Mouse (Mus musculus) gastrocnemius, postnatal 14 days (tissue): Measurements from ENCODE around the gene Ift122. TPM values are rescaled to one million over a fixed set of nuclear protein-coding genes. Genes with fewer than 3 reads are reported as not detected.

ENCODE experiments used
- DNase-seq: peaks from one replicate; pipeline ENCODE4 v3.0.0; 2021; ENCODE audit warnings: mixed read lengths
- intact Hi-C: fragments of 180-260 bp; cut with DNase I; formaldehyde crosslinking; loops from one replicate; pipeline ENCODE4 v1.15.1; 2025; ENCODE audit warnings: low total_unique reads
- total RNA-seq, 2 experiments: library from RNA; stranded (reverse); gene quantifications; 2 replicates each; pipeline ENCODE4 v1.2.3; 2021

Ift122 gene
- total RNA-seq, 2 experiments from 2014 or later: 11.0 to 19.0 TPM

- intact Hi-C loops: no loop called here
- DNase-seq: no peak
These were observed 61.4 kb downstream of the Ift122 start for GRCm38 (mm10) chr6:115914511-115915202.

- no peak for DNase-seq
- intact Hi-C loops: no loop called here
These were observed 62.6 kb downstream of the Ift122 start for GRCm38 (mm10) chr6:115915601-115916445.

GRCm38 (mm10) chr6:115916611-115917010 lies 63.3 kb downstream of the Ift122 start:
- no peak for DNase-seq
- intact Hi-C loops: no loop called here

GRCm38 (mm10) chr6:115918615-115919014 lies 65.3 kb downstream of the Ift122 start:
- no peak for DNase-seq

GRCm38 (mm10) chr6:115919876-115920275 lies 66.6 kb downstream of the Ift122 start:
- DNase-seq: no peak
- intact Hi-C loops: no loop called here

More at GRCm38 (mm10) chr6:115918615-115919014, 65.3 kb downstream of the Ift122 start:
- intact Hi-C loops: no loop called here

GRCm38 (mm10) chr6:115924829-115925228 lies 71.6 kb downstream of the Ift122 start:
- intact Hi-C loops: no loop called here
- DNase-seq: no peak

- intact Hi-C loops: no loop called here
- no peak for DNase-seq
These were observed 73.1 kb downstream of the Ift122 start for GRCm38 (mm10) chr6:115926416-115926815.

GRCm38 (mm10) chr6:115927292-115928242 lies 74.3 kb downstream of the Ift122 start:
- intact Hi-C loops: no loop called here
- DNase-seq: no peak

GRCm38 (mm10) chr6:115930018-115930417 lies 76.7 kb downstream of the Ift122 start:
- no peak for DNase-seq
- intact Hi-C loops: no loop called here

GRCm38 (mm10) chr6:115931639-115932038 lies 78.4 kb downstream of the Ift122 start, which contains the start of gene Rho:
Gene Rho, plus strand, starts transcription at chr6:115931748.
- no peak for DNase-seq
- intact Hi-C loops: no loop called here

GRCm38 (mm10) chr6:115932391-115932790 lies 79.1 kb downstream of the Ift122 start:
- intact Hi-C loops: no loop called here
- no peak for DNase-seq

GRCm38 (mm10) chr6:115935544-115935943 lies 82.3 kb downstream of the Ift122 start:
- no peak for DNase-seq
- intact Hi-C loops: no loop called here

- no peak for DNase-seq
- intact Hi-C loops: no loop called here
These were observed 84.7 kb downstream of the Ift122 start for GRCm38 (mm10) chr6:115938011-115938410.

GRCm38 (mm10) chr6:115938798-115939197 lies 85.5 kb downstream of the Ift122 start:
- no peak for DNase-seq
- intact Hi-C loops: no loop called here

GRCm38 (mm10) chr6:115940603-115941002 lies 87.3 kb downstream of the Ift122 start:
- intact Hi-C loops: no loop called here
- no peak for DNase-seq

- DNase-seq: no peak
- intact Hi-C loops: no loop called here
These were observed 87.9 kb downstream of the Ift122 start for GRCm38 (mm10) chr6:115941128-115941527.

- intact Hi-C loops: no loop called here
- DNase-seq: no peak
These were observed 90.5 kb downstream of the Ift122 start for GRCm38 (mm10) chr6:115943498-115944427.

GRCm38 (mm10) chr6:115944638-115945037 lies 91.4 kb downstream of the Ift122 start, which contains the start of gene H1foo:
Gene H1foo, plus strand, starts transcription at chr6:115944938.
- intact Hi-C loops: no loop called here
- DNase-seq: no peak

- DNase-seq: no peak
- intact Hi-C loops: no loop called here
These were observed 92.4 kb downstream of the Ift122 start for GRCm38 (mm10) chr6:115945633-115946032.
